Mouse (Mus musculus) testis, adult 2 months (tissue): ENCODE data around the gene Kcnip2. TPM values are rescaled to one million over a fixed set of nuclear protein-coding genes. Genes with fewer than 3 reads are reported as not detected.
"Not testable (repeated sequence)": the region's sequence is repeated elsewhere in the genome, so short reads cannot be mapped to it uniquely, and the experiment has no call there.

Experiments used
- H3K27ac ChIP-seq: fragments of 200-500 bp; 2 replicates; pipeline ENCODE4 v1.5.1; 2012; ENCODE audit warnings: low read depth, low read length; ENCODE audit not compliant: control insufficient read depth, insufficient read depth
- H3K27me3 ChIP-seq: fragments of 200-500 bp; 2 replicates; pipeline ENCODE4 v1.6.1; 2012; ENCODE audit warnings: mild to moderate bottlenecking, low read length, moderate library complexity; ENCODE audit not compliant: control insufficient read depth, insufficient read depth
- H3K36me3 ChIP-seq: fragments of 200-500 bp; 2 replicates; pipeline ENCODE4 v1.6.1; 2012; ENCODE audit warnings: mild to moderate bottlenecking, low read length; ENCODE audit not compliant: control insufficient read depth, insufficient read depth
- H3K4me1 ChIP-seq: fragments of 200-500 bp; 2 replicates; pipeline ENCODE4 v1.6.1; 2012; ENCODE audit warnings: low read length; ENCODE audit not compliant: control insufficient read depth, insufficient read depth
- H3K4me3 ChIP-seq: fragments of 200-500 bp; 2 replicates; pipeline ENCODE4 v1.5.1; 2012; ENCODE audit warnings: low read depth, mild to moderate bottlenecking, low read length, moderate library complexity, mixed read lengths; ENCODE audit not compliant: control insufficient read depth
- CTCF ChIP-seq: fragments of 200-500 bp; IDR thresholded peaks from 2 replicates; pipeline ENCODE4 v1.5.1; 2012; ENCODE audit warnings: low read depth, mild to moderate bottlenecking, inconsistent platforms, low read length, moderate library complexity; ENCODE audit not compliant: control insufficient read depth, insufficient read depth, insufficient replicate concordance
- POLR2A ChIP-seq: fragments of 200-500 bp; IDR thresholded peaks from 2 replicates; pipeline ENCODE4 v1.6.1; 2012; ENCODE audit warnings: low read depth, mild to moderate bottlenecking, inconsistent platforms, low read length, moderate library complexity; ENCODE audit not compliant: control insufficient read depth
- polyA plus RNA-seq: library from polyadenylated mRNA; depleted of rRNA; stranded (reverse); fragments of >200 nt; gene quantifications from 2 replicates; pipeline ENCODE4 v1.2.3, GENCODE M21; 2012

The Kcnip2 gene
- polyA plus RNA-seq, 1 experiment, result 64.9 TPM

- Histone ChIP-seq H3K4me1 (peaks cover 2% of the 10 kb centered on the region), H3K27ac (no peak overlapping the region), H3K27me3 (no peaks in the 10 kb centered on the region), H3K36me3 (no peaks in the 10 kb centered on the region), H3K4me3 (peak overlapping the region; percentile 65)
- no peak for TF ChIP-seq POLR2A
- no peak for TF ChIP-seq CTCF
Measured at GRCm38 (mm10) chr19:45811028-45811674, 4.7 kb downstream of the Kcnip2 start.

- H3K27ac ChIP-seq, result no peak overlapping the region
- H3K27me3 ChIP-seq, result no peaks in the 10 kb centered on the region
- TF ChIP-seq POLR2A (no peak), CTCF (no peak)
- peaks cover 9% of the 10 kb centered on the region for H3K4me1 ChIP-seq
- no peak overlapping the region for H3K4me3 ChIP-seq
- H3K36me3 ChIP-seq, result no peaks in the 10 kb centered on the region
Measured at GRCm38 (mm10) chr19:45807732-45808131, 8.1 kb downstream of the Kcnip2 start.

GRCm38 (mm10) chr19:45805817-45806216 lies 10.0 kb downstream of the Kcnip2 start:
- not testable (repeated sequence) for H3K4me3 ChIP-seq, H3K36me3 ChIP-seq, H3K27ac ChIP-seq, H3K4me1 ChIP-seq, H3K27me3 ChIP-seq

GRCm38 (mm10) chr19:45804593-45805368 lies 11.1 kb downstream of the Kcnip2 start:
- Histone ChIP-seq H3K4me1 (peaks cover 7% of the 10 kb centered on the region; the same call in 1 of the 2 replicates), H3K4me3 (no peak overlapping the region), H3K36me3 (no peaks in the 10 kb centered on the region), H3K27me3 (no peaks in the 10 kb centered on the region), H3K27ac (no peak overlapping the region)
- TF ChIP-seq CTCF (peak; percentile 83), POLR2A (no peak)

GRCm38 (mm10) chr19:45803408-45803807 lies 12.5 kb downstream of the Kcnip2 start:
- no peak overlapping the region for H3K4me3 ChIP-seq
- TF ChIP-seq POLR2A, result no peak
- TF ChIP-seq CTCF, result no peak
- H3K27me3 ChIP-seq, result no peaks in the 10 kb centered on the region
- H3K4me1 ChIP-seq, result peaks cover 7% of the 10 kb centered on the region; the same call in 1 of the 2 replicates
- no peaks in the 10 kb centered on the region for H3K36me3 ChIP-seq
- H3K27ac ChIP-seq, result no peak overlapping the region

GRCm38 (mm10) chr19:45802702-45803101 lies 13.2 kb downstream of the Kcnip2 start:
- Histone ChIP-seq H3K27me3 (no peaks in the 10 kb centered on the region), H3K4me3 (no peak overlapping the region), H3K27ac (no peak overlapping the region), H3K4me1 (peaks cover 7% of the 10 kb centered on the region; the same call in 1 of the 2 replicates), H3K36me3 (no peaks in the 10 kb centered on the region)
- TF ChIP-seq POLR2A (no peak), CTCF (no peak)

- Histone ChIP-seq H3K36me3 (no peaks in the 10 kb centered on the region), H3K27ac (no peak overlapping the region), H3K4me1 (peaks cover 16% of the 10 kb centered on the region), H3K4me3 (no peak overlapping the region), H3K27me3 (no peaks in the 10 kb centered on the region)
- TF ChIP-seq POLR2A (no peak), CTCF (no peak)
Measured at GRCm38 (mm10) chr19:45796879-45797278, 19.0 kb downstream of the Kcnip2 start.
